Mouse (Mus musculus) lung, embryonic 16.5 days (tissue): ENCODE measurements around the gene Cdk20. TPM values are rescaled to one million over a fixed set of nuclear protein-coding genes. Genes with fewer than 3 reads are reported as not detected.
A peak's percentile ranks its signal among the peaks of the same experiment; 100 is the strongest.
"Not testable (repeated sequence)": the region's sequence is repeated elsewhere in the genome, so short reads cannot be mapped to it uniquely, and the experiment has no call there.

Source experiments
- ATAC-seq: fragments of 200-750 bp; cut with Nextera tagmentation; 2 replicates; pipeline ENCODE4 v1.8.0; 2017; ENCODE audit warnings: low read depth, mild to moderate bottlenecking, moderate library complexity
- H3K27ac ChIP-seq: fragments of 300-500 bp; sonication (generic); 2 replicates; pipeline ENCODE4 v1.5.1; 2014; ENCODE audit warnings: mild to moderate bottlenecking, control low read depth, low read length
- H3K27me3 ChIP-seq: fragments of 300-500 bp; sonication (generic); 2 replicates; pipeline ENCODE4 v1.6.1; 2014; ENCODE audit warnings: low read depth, low read length, mixed read lengths; ENCODE audit not compliant: control insufficient read depth, insufficient read depth
- H3K36me3 ChIP-seq: fragments of 300-500 bp; sonication (generic); 2 replicates; pipeline ENCODE4 v1.6.1; 2014; ENCODE audit warnings: low read length; ENCODE audit not compliant: control insufficient read depth, insufficient read depth
- H3K4me1 ChIP-seq: fragments of 300-500 bp; sonication (generic); replicated peaks from 2 replicates; pipeline ENCODE4 v1.6.1; 2014; ENCODE audit warnings: low read length, mixed read lengths; ENCODE audit not compliant: control insufficient read depth, insufficient read depth
- H3K4me2 ChIP-seq: fragments of 300-500 bp; sonication (generic); 2 replicates; pipeline ENCODE4 v1.6.1; 2014; ENCODE audit warnings: low read depth, low read length, control low read depth
- H3K4me3 ChIP-seq: fragments of 300-500 bp; sonication (generic); 2 replicates; pipeline ENCODE4 v1.5.1; 2014; ENCODE audit warnings: mild to moderate bottlenecking, low read length, control low read depth
- H3K9ac ChIP-seq: fragments of 300-500 bp; sonication (generic); 2 replicates; pipeline ENCODE4 v1.6.1; 2014; ENCODE audit warnings: low read length, control low read depth
- H3K9me3 ChIP-seq: fragments of 300-500 bp; sonication (generic); 2 replicates; pipeline ENCODE4 v1.6.1; 2016; ENCODE audit warnings: low read length; ENCODE audit not compliant: control insufficient read depth
- WGBS: fragments of 180-500 bp; shearing (Covaris S2); extraction: QIAGEN DNeasy Blood & Tissue Kit; methylation state at CpG from one replicate; pipeline ENCODE4 v1.1.7; 2014; 5-methylcytosine and 5-hydroxymethylcytosine counted together
- polyA plus RNA-seq: library from polyadenylated mRNA; unstranded; fragments of >200 nt; fragmentation: Nextera tagmentation; extraction: Ambion mirVana; gene quantifications from 2 replicates; pipeline ENCODE4 v1.2.1, GENCODE M21; 2015

The Cdk20 gene
- polyA plus RNA-seq, 1 experiment from 2014 or later, result 8.8 TPM

DNA sequence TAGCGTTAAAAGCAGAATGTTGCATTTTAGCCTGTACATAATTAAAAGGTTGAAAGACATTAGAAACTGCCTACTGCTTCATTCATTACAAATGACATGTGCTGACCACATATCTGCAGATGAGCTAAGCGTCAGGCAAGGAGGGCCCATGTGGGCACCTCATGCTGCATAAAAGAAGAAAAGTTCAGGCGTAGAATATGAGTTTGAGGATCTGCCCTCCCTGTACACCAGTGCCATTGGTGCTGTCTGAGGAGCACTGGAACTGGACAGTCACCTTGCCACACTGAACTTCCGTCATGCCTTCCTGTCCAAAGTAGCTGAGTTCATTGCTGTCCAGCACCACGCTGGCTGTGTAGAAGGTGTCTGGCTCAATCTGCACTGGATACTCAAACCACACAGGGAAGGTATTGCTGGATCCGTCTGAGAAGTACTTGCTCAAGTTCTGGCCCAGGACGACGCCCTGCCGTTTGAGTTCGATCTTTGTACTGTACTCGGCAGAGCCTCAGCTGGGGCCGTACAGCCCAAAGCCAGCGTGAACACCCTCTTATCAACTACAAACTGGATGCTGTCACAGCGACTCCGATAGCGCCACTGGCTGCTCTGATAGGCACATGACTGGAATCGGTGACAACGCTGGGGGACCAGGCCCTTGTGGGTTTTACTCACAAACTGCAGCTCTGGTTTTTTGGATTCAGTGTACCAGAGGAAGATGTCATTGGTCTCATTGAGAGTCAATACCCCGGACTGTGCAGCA is 25.3 kb downstream of the Cdk20 start:
- not testable (repeated sequence) for H3K27me3 ChIP-seq, H3K9me3 ChIP-seq, H3K36me3 ChIP-seq, H3K9ac ChIP-seq, H3K4me3 ChIP-seq, ATAC-seq, H3K4me2 ChIP-seq, H3K27ac ChIP-seq, H3K4me1 ChIP-seq
- WGBS, result 87% methylated on average over 19 of the region's 19 CpGs

DNA sequence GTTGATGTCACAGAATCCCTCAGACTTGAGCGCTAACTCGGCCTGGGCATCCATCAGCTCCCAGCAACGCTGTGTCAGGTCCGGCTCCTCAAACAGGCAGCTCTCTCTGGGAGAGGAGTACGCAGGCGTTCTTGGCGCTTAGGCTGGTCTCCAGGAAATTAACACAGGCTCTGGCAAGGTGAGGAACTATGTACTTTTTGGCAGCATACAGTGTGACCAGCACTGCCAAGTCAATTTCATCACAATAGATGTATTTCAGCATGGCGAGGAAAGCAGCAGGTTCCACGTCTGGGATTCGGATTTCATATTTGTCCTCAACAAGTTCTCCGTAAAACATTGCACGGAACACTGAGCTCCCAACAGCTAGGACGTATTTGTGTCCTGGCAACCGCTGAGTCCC is 26.1 kb downstream of the Cdk20 start:
- no peak for ATAC-seq
- Histone ChIP-seq H3K27ac (no peak overlapping the region), H3K9me3 (no peaks in the 10 kb centered on the region), H3K9ac (no peak overlapping the region), H3K4me3 (no peak overlapping the region), H3K4me1 (no peaks in the 10 kb centered on the region), H3K36me3 (no peaks in the 10 kb centered on the region), H3K27me3 (no peaks in the 10 kb centered on the region), H3K4me2 (no peak overlapping the region)
- 86% methylated on average over 14 of the region's 14 CpGs for WGBS

DNA sequence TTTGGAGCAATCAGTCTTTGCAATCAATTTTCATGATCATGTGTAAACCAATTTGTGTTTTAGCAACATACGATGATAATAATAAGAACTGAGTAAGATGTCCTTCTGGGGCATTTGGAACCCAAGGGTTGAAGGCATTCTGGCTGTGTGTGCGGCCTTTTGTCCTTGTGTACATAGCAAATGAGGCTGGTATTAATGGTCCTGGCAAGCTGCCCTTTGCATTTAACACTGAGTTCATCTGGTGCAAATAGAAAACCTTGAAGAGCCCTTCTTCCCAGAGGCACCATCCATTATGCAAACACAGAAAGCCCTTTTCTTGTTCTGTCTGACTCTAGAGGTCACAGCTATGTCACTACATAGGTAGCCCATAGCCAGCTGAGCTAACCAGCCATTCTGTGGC is 30.5 kb downstream of the Cdk20 start:
- WGBS, result 66% methylated on average over 2 of the region's 2 CpGs
- H3K27ac ChIP-seq, result no peak overlapping the region
- no peak overlapping the region for H3K4me2 ChIP-seq
- no peaks in the 10 kb centered on the region for H3K9me3 ChIP-seq
- H3K36me3 ChIP-seq, result no peaks in the 10 kb centered on the region
- H3K4me1 ChIP-seq, result no peaks in the 10 kb centered on the region
- H3K4me3 ChIP-seq, result no peak overlapping the region
- no peaks in the 10 kb centered on the region for H3K27me3 ChIP-seq
- ATAC-seq, result peak; percentile 64
- H3K9ac ChIP-seq, result no peak overlapping the region

DNA sequence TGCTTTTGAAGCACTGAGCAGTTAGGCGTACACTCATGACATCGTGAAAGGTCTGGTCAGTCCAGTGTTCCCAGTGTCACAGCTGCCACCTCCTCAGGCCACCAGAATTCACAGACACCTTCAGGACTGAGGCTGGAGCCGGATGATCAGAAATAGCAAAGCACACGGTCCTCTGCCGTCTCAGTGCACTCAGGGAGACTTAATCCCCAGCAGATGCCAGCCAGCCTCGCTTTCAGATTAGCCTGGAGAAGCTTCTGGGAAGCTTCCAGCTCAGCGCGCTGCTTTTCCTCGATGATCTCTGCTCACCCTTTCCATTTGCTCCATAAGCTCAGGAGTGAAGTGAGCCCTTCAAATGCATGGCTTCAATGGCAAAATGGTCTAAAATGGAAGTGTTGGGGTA is 33.1 kb downstream of the Cdk20 start:
- no peaks in the 10 kb centered on the region for H3K9me3 ChIP-seq
- 64% methylated on average over 9 of the region's 9 CpGs for WGBS
- no peak for ATAC-seq
- no peak overlapping the region for H3K4me2 ChIP-seq
- no peak overlapping the region for H3K9ac ChIP-seq
- H3K36me3 ChIP-seq, result no peaks in the 10 kb centered on the region
- H3K4me1 ChIP-seq, result no peaks in the 10 kb centered on the region
- H3K4me3 ChIP-seq, result no peak overlapping the region
- H3K27ac ChIP-seq, result no peak overlapping the region
- H3K27me3 ChIP-seq, result no peaks in the 10 kb centered on the region

DNA sequence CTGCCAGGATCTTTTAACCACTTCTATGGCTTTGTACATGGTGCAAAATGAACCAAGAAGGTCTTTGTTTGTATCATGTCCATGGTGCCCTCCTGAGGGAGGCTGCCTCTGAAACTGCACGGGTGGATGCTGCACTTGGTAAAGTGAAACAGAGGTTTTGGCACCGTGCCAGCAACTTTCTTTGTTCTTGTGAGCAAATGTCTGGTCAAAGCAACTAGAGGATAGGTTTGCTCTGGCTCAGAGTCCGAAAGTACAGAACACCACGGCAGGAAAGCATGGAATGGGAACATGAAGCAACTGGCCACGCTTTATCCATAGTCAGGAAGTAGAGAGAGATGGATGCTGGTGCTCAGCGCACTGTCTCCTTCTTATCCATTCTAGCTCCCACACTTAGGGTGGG is 35.8 kb downstream of the Cdk20 start:
- no peak overlapping the region for H3K27ac ChIP-seq
- no peaks in the 10 kb centered on the region for H3K36me3 ChIP-seq
- H3K9me3 ChIP-seq, result no peaks in the 10 kb centered on the region
- no peak overlapping the region for H3K4me2 ChIP-seq
- H3K4me1 ChIP-seq, result no peaks in the 10 kb centered on the region
- 54% methylated on average over 6 of the region's 6 CpGs for WGBS
- H3K9ac ChIP-seq, result no peak overlapping the region
- H3K4me3 ChIP-seq, result no peak overlapping the region
- H3K27me3 ChIP-seq, result no peaks in the 10 kb centered on the region
- no peak for ATAC-seq

DNA sequence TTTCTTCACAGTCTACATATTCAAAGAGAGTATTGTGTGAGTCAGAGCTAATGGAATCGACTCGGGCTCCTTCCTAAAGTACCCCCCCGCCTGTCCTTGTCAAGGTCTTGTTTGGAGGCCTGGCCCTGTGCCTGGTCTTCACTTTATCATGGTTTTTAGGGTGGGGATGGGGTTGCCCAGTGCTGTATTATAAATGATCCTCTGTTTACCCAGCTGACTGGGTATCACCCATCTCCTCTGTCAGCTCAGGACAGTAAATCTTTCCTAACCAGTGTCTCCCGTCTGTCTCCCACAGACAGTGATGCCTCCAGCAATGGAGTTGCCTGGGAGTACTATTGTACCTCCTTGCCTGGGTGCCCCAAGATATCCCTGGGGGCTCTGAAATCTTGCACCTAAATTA is 45.9 kb downstream of the Cdk20 start:
- WGBS, result 59% methylated on average over 4 of the region's 4 CpGs
- Histone ChIP-seq H3K4me2 (no peak overlapping the region), H3K36me3 (no peaks in the 10 kb centered on the region), H3K9me3 (no peaks in the 10 kb centered on the region), H3K27ac (no peak overlapping the region), H3K4me3 (no peak overlapping the region), H3K9ac (no peak overlapping the region), H3K27me3 (no peaks in the 10 kb centered on the region), H3K4me1 (no peaks in the 10 kb centered on the region)
- ATAC-seq, result no peak

DNA sequence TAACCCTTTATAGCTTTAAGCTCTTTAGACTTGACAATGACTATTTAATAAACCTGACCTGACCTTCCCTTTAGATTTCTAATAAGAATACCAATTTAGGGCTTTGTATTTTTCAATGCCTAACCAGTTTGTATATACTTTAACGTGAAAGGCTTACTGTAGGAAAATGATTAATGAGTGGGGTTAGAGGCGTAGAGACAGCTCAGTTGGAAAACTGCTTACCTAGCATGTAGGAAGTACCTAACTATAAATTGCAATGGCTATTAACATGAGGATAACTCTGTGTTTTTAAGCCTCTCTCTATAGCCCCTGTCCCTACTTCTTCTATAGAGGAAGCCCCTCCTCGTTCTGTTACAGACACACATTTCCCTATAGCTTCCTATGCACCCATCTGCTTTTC is 47.8 kb downstream of the Cdk20 start:
- no peak for ATAC-seq
- WGBS, result 45% methylated on average over 3 of the region's 3 CpGs
- H3K27me3 ChIP-seq, result no peaks in the 10 kb centered on the region

DNA sequence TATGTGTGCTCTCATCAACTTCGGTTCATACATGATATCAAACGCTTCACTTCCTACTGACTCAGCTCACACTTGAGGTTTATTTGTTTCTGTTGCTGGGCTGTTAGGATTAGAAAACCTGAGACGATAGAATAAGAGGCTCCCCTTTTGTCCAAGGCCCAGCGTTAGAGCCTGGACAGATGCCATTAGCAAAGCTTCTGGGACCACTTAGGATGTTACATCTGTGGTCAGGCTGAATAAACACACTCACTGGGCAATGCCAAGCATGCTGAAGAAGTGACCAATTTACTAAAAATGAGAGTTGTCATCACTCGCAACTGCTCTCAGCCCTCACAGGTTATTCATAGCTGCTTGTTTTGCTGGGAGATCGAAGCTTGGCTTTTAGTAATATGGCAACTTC is 57.8 kb downstream of the Cdk20 start:
- Histone ChIP-seq H3K9ac (no peak overlapping the region), H3K4me1 (no peaks in the 10 kb centered on the region), H3K27me3 (no peaks in the 10 kb centered on the region), H3K9me3 (no peaks in the 10 kb centered on the region), H3K27ac (no peak overlapping the region; the same call in 1 of the 2 replicates), H3K4me2 (no peak overlapping the region), H3K36me3 (no peaks in the 10 kb centered on the region), H3K4me3 (no peak overlapping the region)
- no peak for ATAC-seq
- 61% methylated on average over 6 of the region's 6 CpGs for WGBS

More for the DNA sequence above, 47.8 kb downstream of the Cdk20 start:
- Histone ChIP-seq H3K4me3 (no peak overlapping the region), H3K27ac (no peak overlapping the region), H3K4me2 (no peak overlapping the region), H3K36me3 (no peaks in the 10 kb centered on the region), H3K9ac (no peak overlapping the region), H3K4me1 (no peaks in the 10 kb centered on the region), H3K9me3 (no peaks in the 10 kb centered on the region)
